Mouse (Mus musculus) embryonic facial prominence, embryonic 14.5 days (tissue): ENCODE results near the gene Arhgap35. TPM values are rescaled to one million over a fixed set of nuclear protein-coding genes. Genes with fewer than 3 reads are reported as not detected.

ENCODE experiments used
- ATAC-seq: fragments of 200-750 bp; cut with Nextera tagmentation; 2 replicates; pipeline ENCODE4 v1.8.0; 2017; ENCODE audit warnings: low read depth, moderate number of reproducible peaks, moderate TSS enrichment
- DNase-seq: peaks from one replicate; pipeline ENCODE4 v3.0.0-alpha.2; 2015; ENCODE audit warnings: low spot score
- H3K27ac ChIP-seq: fragments of 300-500 bp; sonication (generic); replicated peaks from 2 replicates; pipeline ENCODE4 v1.5.1; 2014; ENCODE audit warnings: low read depth, mild to moderate bottlenecking, low read length, moderate library complexity
- H3K27me3 ChIP-seq: fragments of 300-500 bp; sonication (generic); replicated peaks from 2 replicates; pipeline ENCODE4 v1.6.1; 2014; ENCODE audit warnings: low read length; ENCODE audit not compliant: control insufficient read depth, insufficient read depth
- H3K36me3 ChIP-seq: fragments of 300-500 bp; sonication (generic); 2 replicates; pipeline ENCODE4 v1.6.1; 2014; ENCODE audit warnings: low read length, mixed read lengths; ENCODE audit not compliant: control insufficient read depth, insufficient read depth
- H3K4me1 ChIP-seq: fragments of 300-500 bp; sonication (generic); 2 replicates; pipeline ENCODE4 v1.6.1; 2014; ENCODE audit warnings: antibody characterized with exemption, low read length; ENCODE audit not compliant: control insufficient read depth, insufficient read depth
- H3K4me2 ChIP-seq: fragments of 300-500 bp; sonication (generic); 2 replicates; pipeline ENCODE4 v1.6.1; 2014; ENCODE audit warnings: low read depth, mild to moderate bottlenecking, low read length, moderate library complexity, mixed read lengths
- H3K4me3 ChIP-seq: fragments of 300-500 bp; sonication (generic); 2 replicates; pipeline ENCODE4 v1.5.1; 2014; ENCODE audit warnings: low read depth, mild to moderate bottlenecking, low read length
- H3K9ac ChIP-seq: fragments of 300-500 bp; sonication (generic); 2 replicates; pipeline ENCODE4 v1.6.1; 2014; ENCODE audit warnings: low read depth, mild to moderate bottlenecking, low read length, moderate library complexity, mixed read lengths
- H3K9me3 ChIP-seq: fragments of 300-500 bp; sonication (generic); 2 replicates; pipeline ENCODE4 v1.6.1; 2016; ENCODE audit warnings: low read length; ENCODE audit not compliant: control insufficient read depth
- WGBS: fragments of 180-500 bp; shearing (Covaris S2); extraction: QIAGEN DNeasy Blood & Tissue Kit; methylation state at CpG from one replicate; pipeline ENCODE4 v1.1.7; 2014; 5-methylcytosine and 5-hydroxymethylcytosine counted together
- polyA plus RNA-seq: library from polyadenylated mRNA; unstranded; fragments of >200 nt; fragmentation: Nextera tagmentation; extraction: Ambion mirVana; gene quantifications from 2 replicates; pipeline ENCODE4 v1.2.1, GENCODE M21; 2014

Gene Arhgap35
- polyA plus RNA-seq, 1 experiment from 2014 or later = 23.0 TPM

- Histone ChIP-seq H3K4me3 (no peak overlapping the region), H3K4me1 (no peaks in the 10 kb centered on the region), H3K27ac (no peak overlapping the region), H3K4me2 (no peak overlapping the region), H3K9me3 (no peaks in the 10 kb centered on the region), H3K36me3 (no peaks in the 10 kb centered on the region), H3K9ac (no peak overlapping the region), H3K27me3 (peaks cover 6% of the 10 kb centered on the region)
- DNase-seq (no peak), ATAC-seq (no peak)
- 91% methylated on average over 5 of the region's 5 CpGs for WGBS
Measured at GRCm38 (mm10) chr7:16465568-16465967, 149.2 kb downstream of the Arhgap35 start.

- 12% methylated on average over 7 of the region's 8 CpGs for WGBS
- no peak overlapping the region for H3K4me3 ChIP-seq
- H3K4me1 ChIP-seq = no peaks in the 10 kb centered on the region
- H3K27ac ChIP-seq = no peak overlapping the region
- no peaks in the 10 kb centered on the region for H3K36me3 ChIP-seq
- peak; percentile 23; the same call in 1 of the 2 replicates for ATAC-seq
- no peaks in the 10 kb centered on the region for H3K9me3 ChIP-seq
- no peak overlapping the region for H3K9ac ChIP-seq
- H3K27me3 ChIP-seq = peaks cover 5% of the 10 kb centered on the region
- H3K4me2 ChIP-seq = no peak overlapping the region
- peak; percentile 13 for DNase-seq
Measured at GRCm38 (mm10) chr7:16465160-16465559, 149.6 kb downstream of the Arhgap35 start.

GRCm38 (mm10) chr7:16463214-16463613 lies 151.6 kb downstream of the Arhgap35 start:
- peak; percentile 74 for ATAC-seq
- no peaks in the 10 kb centered on the region for H3K36me3 ChIP-seq
- 2% methylated on average over 14 of the region's 14 CpGs for WGBS

DNA sequence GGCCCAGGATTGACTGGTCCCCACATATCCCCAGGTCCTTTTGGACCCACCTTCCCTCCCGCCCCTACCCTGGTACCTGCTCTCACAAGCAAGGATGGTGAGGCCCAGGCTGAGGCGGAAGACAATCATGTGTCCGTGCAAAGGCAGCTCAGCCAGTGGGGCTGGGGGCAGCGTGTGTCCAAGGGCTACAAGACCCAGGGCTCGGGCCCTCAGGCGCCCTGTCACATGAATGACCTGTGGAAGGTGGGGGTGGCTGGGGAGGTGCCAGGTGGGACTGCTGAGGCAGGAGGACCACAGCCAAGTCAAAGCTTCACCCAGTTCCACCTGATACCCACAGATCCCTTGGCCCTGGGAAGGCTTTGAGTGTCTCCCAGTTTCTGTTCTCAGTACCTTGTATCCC lies 153.1 kb downstream of the Arhgap35 start:
- Histone ChIP-seq H3K4me3 (no peak overlapping the region), H3K27me3 (no peaks in the 10 kb centered on the region), H3K9me3 (no peaks in the 10 kb centered on the region), H3K36me3 (no peaks in the 10 kb centered on the region), H3K9ac (no peak overlapping the region), H3K27ac (no peak overlapping the region), H3K4me2 (no peak overlapping the region), H3K4me1 (no peaks in the 10 kb centered on the region)
- DNase-seq = no peak
- 76% methylated on average over 6 of the region's 6 CpGs for WGBS
- ATAC-seq = no peak

More at GRCm38 (mm10) chr7:16463214-16463613, 151.6 kb downstream of the Arhgap35 start:
- Histone ChIP-seq H3K4me3 (no peak overlapping the region), H3K27ac (no peak overlapping the region), H3K4me1 (no peaks in the 10 kb centered on the region), H3K27me3 (no peaks in the 10 kb centered on the region), H3K9me3 (no peaks in the 10 kb centered on the region), H3K4me2 (no peak overlapping the region), H3K9ac (no peak overlapping the region)
- peak; percentile 73 for DNase-seq

DNA sequence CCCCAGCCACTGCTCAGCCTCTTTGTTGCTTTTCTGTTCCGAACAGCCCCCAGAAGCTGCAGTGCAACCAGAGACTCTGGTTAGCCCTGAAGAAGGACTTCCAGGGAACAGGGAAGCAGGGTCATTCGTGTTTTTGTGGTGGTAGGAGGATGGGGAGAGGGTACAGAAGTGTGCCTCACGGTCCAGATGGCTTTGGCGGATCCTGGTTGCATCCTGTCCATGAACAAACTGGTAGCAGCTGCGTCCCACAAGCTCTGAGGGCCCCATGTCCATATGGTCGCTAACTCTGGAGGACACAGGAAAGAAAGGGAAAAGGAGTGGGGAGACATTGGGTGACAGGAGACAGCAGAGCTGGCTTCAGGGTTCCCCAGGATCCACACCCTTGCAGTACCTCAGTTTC lies 153.6 kb downstream of the Arhgap35 start:
- Histone ChIP-seq H3K27me3 (no peaks in the 10 kb centered on the region), H3K4me3 (no peak overlapping the region), H3K4me2 (no peak overlapping the region), H3K9me3 (no peaks in the 10 kb centered on the region), H3K36me3 (0 out of 2 replicates have a peak, but pooled peaks cover under 1% of the 10 kb centered on the region), H3K9ac (no peak overlapping the region), H3K4me1 (no peaks in the 10 kb centered on the region), H3K27ac (no peak overlapping the region)
- WGBS = 58% methylated on average over 6 of the region's 6 CpGs
- ATAC-seq (no peak), DNase-seq (no peak)

DNA sequence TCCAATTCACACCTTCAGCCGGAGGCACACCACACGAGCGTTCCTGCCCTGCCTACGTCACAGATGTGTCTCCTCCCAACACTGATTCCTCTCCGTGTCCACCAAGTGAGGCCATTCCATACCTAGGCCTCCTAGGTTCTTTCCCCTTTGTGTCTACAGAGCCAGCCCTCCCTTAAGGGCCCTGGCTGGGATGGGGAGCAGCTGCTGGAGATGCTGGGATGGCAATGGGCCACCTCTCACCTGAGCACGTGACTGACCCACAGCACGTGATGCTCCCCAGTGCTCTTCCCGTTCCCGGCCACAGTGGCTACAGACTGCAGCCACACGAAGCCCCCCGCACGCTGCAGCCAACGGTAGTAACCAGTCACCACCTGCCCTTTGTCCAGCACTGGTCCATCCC lies 154.2 kb downstream of the Arhgap35 start:
- Histone ChIP-seq H3K9me3 (no peaks in the 10 kb centered on the region), H3K4me1 (no peaks in the 10 kb centered on the region), H3K9ac (no peak overlapping the region), H3K36me3 (peaks cover 6% of the 10 kb centered on the region; the same call in 1 of the 2 replicates), H3K27me3 (no peaks in the 10 kb centered on the region), H3K27ac (no peak overlapping the region), H3K4me3 (no peak overlapping the region), H3K4me2 (no peak overlapping the region)
- no peak for ATAC-seq
- no peak for DNase-seq
- 61% methylated on average over 13 of the region's 13 CpGs for WGBS

DNA sequence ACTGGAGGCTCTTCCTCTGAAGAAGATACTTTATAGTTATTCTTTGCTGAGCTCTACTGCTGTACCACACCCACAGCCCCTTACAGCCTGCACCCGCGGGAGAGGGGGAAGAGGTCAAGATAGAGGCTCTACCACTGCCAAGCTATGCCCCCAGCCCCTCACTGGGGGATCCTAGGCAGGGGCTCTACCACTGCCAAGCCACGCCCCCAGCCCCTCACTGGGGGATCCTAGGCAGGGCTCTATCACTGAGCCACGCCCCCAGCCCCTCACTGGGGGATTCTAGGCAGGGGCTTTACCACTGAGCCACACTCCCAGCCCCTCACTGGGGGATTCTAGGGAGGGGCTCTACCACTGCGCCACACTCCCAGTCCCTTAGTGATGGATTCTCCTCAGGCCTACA lies 158.5 kb downstream of the Arhgap35 start:
- no peak for ATAC-seq
- H3K4me1 ChIP-seq = no peaks in the 10 kb centered on the region; the same call in 1 of the 2 replicates
- 84% methylated on average over 3 of the region's 5 CpGs for WGBS

DNA sequence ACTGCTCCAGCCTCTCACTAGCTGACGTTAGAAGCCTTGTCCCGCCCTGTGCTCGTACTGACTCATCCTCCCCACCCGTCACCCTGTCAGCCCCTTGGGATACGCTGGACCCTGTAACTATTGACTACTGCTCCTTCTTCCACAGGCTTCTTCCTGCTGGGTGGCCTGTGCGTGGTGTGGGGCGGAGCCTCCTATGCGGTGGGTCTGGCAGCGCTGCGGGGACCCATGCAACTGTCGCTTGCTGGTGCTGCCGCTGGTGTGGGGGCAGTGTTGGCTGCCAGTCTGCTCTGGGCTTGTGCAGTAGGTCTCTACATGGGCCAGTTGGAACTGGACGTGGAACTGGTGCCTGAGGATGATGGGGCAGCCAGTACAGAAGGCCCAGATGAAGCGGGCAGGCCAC lies 159.8 kb downstream of the Arhgap35 start:
- H3K4me3 ChIP-seq = no peak overlapping the region
- no peaks in the 10 kb centered on the region for H3K9me3 ChIP-seq
- no peak overlapping the region for H3K4me2 ChIP-seq
- H3K36me3 ChIP-seq = peaks cover 8% of the 10 kb centered on the region; the same call in 1 of the 2 replicates
- H3K27ac ChIP-seq = no peak overlapping the region
- 94% methylated on average over 14 of the region's 14 CpGs for WGBS
- H3K4me1 ChIP-seq = no peaks in the 10 kb centered on the region; the same call in 1 of the 2 replicates
- ATAC-seq (no peak), DNase-seq (no peak)
- H3K27me3 ChIP-seq = no peaks in the 10 kb centered on the region
- H3K9ac ChIP-seq = no peak overlapping the region

More for the DNA sequence above, 158.5 kb downstream of the Arhgap35 start:
- Histone ChIP-seq H3K4me2 (no peak overlapping the region), H3K27ac (no peak overlapping the region), H3K36me3 (peaks cover 8% of the 10 kb centered on the region; the same call in 1 of the 2 replicates), H3K27me3 (no peaks in the 10 kb centered on the region), H3K9ac (no peak overlapping the region), H3K9me3 (no peaks in the 10 kb centered on the region), H3K4me3 (no peak overlapping the region)
- DNase-seq = no peak

- peak overlapping the region; percentile 64; the same call in 1 of the 2 replicates for H3K27ac ChIP-seq
- no peaks in the 10 kb centered on the region for H3K27me3 ChIP-seq
- ATAC-seq (peak; percentile 73), DNase-seq (peak; percentile 76)
- peak overlapping the region; percentile 70 for H3K9ac ChIP-seq
- H3K4me1 ChIP-seq = no peaks in the 10 kb centered on the region; the same call in 1 of the 2 replicates
- under 1% methylated on average over 22 of the region's 23 CpGs for WGBS
- peak overlapping the region; percentile 75 for H3K4me3 ChIP-seq
- peaks cover 8% of the 10 kb centered on the region; the same call in 1 of the 2 replicates for H3K36me3 ChIP-seq
- peak overlapping the region; percentile 77 for H3K4me2 ChIP-seq
- no peaks in the 10 kb centered on the region for H3K9me3 ChIP-seq
Measured at GRCm38 (mm10) chr7:16453118-16453711, 161.6 kb downstream of the Arhgap35 start.
